Mouse (Mus musculus) heart, embryonic 11.5 days (tissue): ENCODE measurements around the gene Actb. TPM values are rescaled to one million over a fixed set of nuclear protein-coding genes. Genes with fewer than 3 reads are reported as not detected.

Source experiments
- ATAC-seq: fragments of 200-750 bp; cut with Nextera tagmentation; replicated peaks from 2 replicates; pipeline ENCODE4 v1.8.0; 2017; ENCODE audit warnings: moderate library complexity; ENCODE audit not compliant: insufficient number of reproducible peaks, low FRiP score, low TSS enrichment
- H3K27ac ChIP-seq: fragments of 300-500 bp; sonication (generic); 2 replicates; pipeline ENCODE4 v1.5.1; 2014; ENCODE audit warnings: mild to moderate bottlenecking, low read depth, low read length
- H3K27me3 ChIP-seq: fragments of 300-500 bp; sonication (generic); 2 replicates; pipeline ENCODE4 v1.6.1; 2014; ENCODE audit warnings: mild to moderate bottlenecking, low read length, mixed read lengths; ENCODE audit not compliant: control insufficient read depth, insufficient read depth
- H3K36me3 ChIP-seq: fragments of 300-500 bp; sonication (generic); 2 replicates; pipeline ENCODE4 v1.6.1; 2014; ENCODE audit warnings: mild to moderate bottlenecking, low read length, moderate library complexity, mixed read lengths; ENCODE audit not compliant: control insufficient read depth, insufficient read depth
- H3K4me1 ChIP-seq: fragments of 300-500 bp; sonication (generic); 2 replicates; pipeline ENCODE4 v1.6.1; 2014; ENCODE audit warnings: low read length; ENCODE audit not compliant: control insufficient read depth, insufficient read depth
- H3K4me2 ChIP-seq: fragments of 300-500 bp; sonication (generic); 2 replicates; pipeline ENCODE4 v1.6.1; 2014; ENCODE audit warnings: mild to moderate bottlenecking, moderate library complexity
- H3K4me3 ChIP-seq: fragments of 300-500 bp; sonication (generic); 2 replicates; pipeline ENCODE4 v1.5.1; 2014; ENCODE audit warnings: low read depth, low read length
- H3K9ac ChIP-seq: fragments of 300-500 bp; sonication (generic); 2 replicates; pipeline ENCODE4 v1.6.1; 2014; ENCODE audit warnings: mild to moderate bottlenecking, low read depth, low read length, moderate library complexity
- H3K9me3 ChIP-seq: fragments of 300-500 bp; sonication (generic); replicated peaks from 2 replicates; pipeline ENCODE4 v1.6.1; 2016; ENCODE audit warnings: low read length; ENCODE audit not compliant: control insufficient read depth
- WGBS: fragments of 180-500 bp; shearing (Covaris S2); extraction: QIAGEN DNeasy Blood & Tissue Kit; methylation state at CpG from one replicate; pipeline ENCODE4 v1.1.7; 2014; ENCODE audit not compliant: insufficient replicate concordance; 5-methylcytosine and 5-hydroxymethylcytosine counted together
- polyA plus RNA-seq: library from polyadenylated mRNA; unstranded; fragments of >200 nt; fragmentation: Nextera tagmentation; extraction: Ambion mirVana; gene quantifications from 2 replicates; pipeline ENCODE4 v1.2.1, GENCODE M21; 2014

The Actb gene
- polyA plus RNA-seq, 1 experiment from 2014 or later: 8,290 TPM

DNA sequence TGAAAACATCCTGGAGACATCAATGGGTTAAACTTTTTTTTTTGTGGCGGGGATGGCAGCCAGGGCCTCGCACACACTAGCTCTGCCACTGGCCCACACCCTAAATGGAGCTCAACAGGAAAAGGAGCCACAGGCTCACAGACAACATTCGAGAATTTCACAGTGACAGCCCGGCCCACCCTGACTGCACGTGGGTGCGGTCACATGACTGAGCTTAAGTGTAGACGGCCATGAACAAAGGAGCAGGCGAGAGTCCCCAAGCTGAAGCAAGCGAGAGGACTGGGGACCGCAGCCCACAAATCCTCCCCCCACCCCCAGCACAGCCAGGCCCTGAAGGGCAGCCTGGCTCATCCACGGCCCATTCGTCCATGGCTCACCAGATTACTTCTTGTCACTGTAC lies 34.8 kb downstream of the Actb start:
- Histone ChIP-seq H3K4me1 (no peaks in the 10 kb centered on the region), H3K9me3 (no peaks in the 10 kb centered on the region), H3K9ac (no peak overlapping the region), H3K27ac (no peak overlapping the region), H3K36me3 (peaks cover 13% of the 10 kb centered on the region), H3K4me3 (no peak overlapping the region), H3K4me2 (no peak overlapping the region), H3K27me3 (no peaks in the 10 kb centered on the region)
- 62% methylated on average over 12 of the region's 12 CpGs for WGBS
- no peak for ATAC-seq

DNA sequence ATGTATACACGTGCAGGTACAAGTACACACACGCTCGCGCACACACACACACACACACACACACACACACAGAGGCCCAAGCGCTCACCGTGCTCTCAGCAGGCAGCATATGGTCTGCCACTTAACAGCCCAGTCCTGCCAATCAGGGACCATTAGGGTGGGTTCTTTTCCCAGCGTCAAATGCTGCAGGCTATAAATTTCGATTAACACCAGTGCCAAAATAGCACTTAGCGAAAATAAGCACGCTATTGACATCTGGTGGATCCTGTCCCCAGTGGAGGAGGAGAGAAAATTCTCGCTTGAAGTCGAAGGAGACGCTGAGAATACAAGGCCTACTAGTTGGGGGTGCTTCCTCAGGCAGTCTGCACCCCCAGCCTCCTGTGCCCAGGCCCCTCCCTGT lies 37.1 kb downstream of the Actb start:
- Histone ChIP-seq H3K4me3 (no peak overlapping the region), H3K27me3 (no peaks in the 10 kb centered on the region), H3K4me1 (no peaks in the 10 kb centered on the region), H3K9me3 (no peaks in the 10 kb centered on the region), H3K4me2 (no peak overlapping the region), H3K36me3 (peaks cover 12% of the 10 kb centered on the region; the same call in 1 of the 2 replicates), H3K9ac (no peak overlapping the region), H3K27ac (no peak overlapping the region)
- WGBS: 90% methylated on average over 13 of the region's 13 CpGs
- ATAC-seq: no peak

DNA sequence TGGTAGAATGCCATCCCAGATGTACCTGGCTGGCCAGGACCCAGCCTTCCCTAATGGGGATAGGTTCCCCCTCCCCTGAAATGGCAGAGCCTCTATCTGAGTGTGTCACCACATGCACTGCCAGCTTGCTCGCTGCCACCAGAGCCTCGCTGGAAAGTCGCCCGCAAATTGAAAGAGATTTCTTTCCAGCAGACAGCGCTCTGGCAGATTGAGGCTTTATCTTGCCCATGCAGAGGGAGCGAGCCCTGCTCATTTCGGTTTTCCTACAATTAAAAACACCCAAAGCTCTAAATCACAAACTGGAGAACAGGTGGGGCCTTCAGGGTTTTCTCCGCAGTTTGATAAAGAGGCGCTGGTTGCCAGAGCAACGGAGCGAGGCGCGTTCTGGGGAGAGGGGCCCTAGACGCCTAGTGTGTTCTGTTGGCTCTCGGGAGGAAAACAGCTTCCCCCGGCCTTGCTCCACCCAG lies 48.8 kb downstream of the Actb start:
- peak overlapping the region; percentile 16; the same call in 1 of the 2 replicates for H3K4me2 ChIP-seq
- no peaks in the 10 kb centered on the region for H3K27me3 ChIP-seq
- H3K4me3 ChIP-seq: no peak overlapping the region
- peaks cover 3% of the 10 kb centered on the region; the same call in 1 of the 2 replicates for H3K9me3 ChIP-seq
- no peak overlapping the region for H3K27ac ChIP-seq
- H3K36me3 ChIP-seq: no peaks in the 10 kb centered on the region; the same call in 1 of the 2 replicates
- H3K9ac ChIP-seq: 0 out of 2 replicates have a peak overlapping the region, but pooled peaks have one; percentile 22
- ATAC-seq: no peak
- peaks cover 3% of the 10 kb centered on the region; the same call in 1 of the 2 replicates for H3K4me1 ChIP-seq
- 50% methylated on average over 16 of the region's 16 CpGs for WGBS

DNA sequence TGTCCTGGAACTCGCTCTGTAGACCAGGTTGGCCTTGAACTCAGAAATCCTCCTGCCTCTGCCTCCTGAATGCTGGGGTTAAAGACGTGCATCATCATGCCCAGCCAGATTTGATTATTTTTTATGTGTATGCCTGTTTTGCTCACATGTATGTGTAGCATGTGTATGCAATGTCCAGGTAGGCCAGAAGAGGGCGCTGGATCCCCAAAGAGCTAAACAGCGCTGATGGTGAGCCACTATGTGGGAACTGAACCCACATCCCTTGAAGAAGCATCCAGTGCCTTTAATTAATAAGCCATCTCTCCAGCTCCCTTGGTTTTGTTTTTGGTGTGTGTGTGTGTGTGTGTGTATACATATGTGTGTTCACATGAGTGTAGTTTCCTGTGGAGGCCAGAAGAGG lies 50.1 kb downstream of the Actb start:
- WGBS: 73% methylated on average over 4 of the region's 4 CpGs
- no peaks in the 10 kb centered on the region for H3K27me3 ChIP-seq
- peaks cover 3% of the 10 kb centered on the region; the same call in 1 of the 2 replicates for H3K9me3 ChIP-seq
- H3K9ac ChIP-seq: no peak overlapping the region
- ATAC-seq: no peak
- H3K4me2 ChIP-seq: no peak overlapping the region
- H3K4me1 ChIP-seq: peaks cover 3% of the 10 kb centered on the region; the same call in 1 of the 2 replicates
- H3K4me3 ChIP-seq: no peak overlapping the region
- no peak overlapping the region for H3K27ac ChIP-seq
- no peaks in the 10 kb centered on the region; the same call in 1 of the 2 replicates for H3K36me3 ChIP-seq

DNA sequence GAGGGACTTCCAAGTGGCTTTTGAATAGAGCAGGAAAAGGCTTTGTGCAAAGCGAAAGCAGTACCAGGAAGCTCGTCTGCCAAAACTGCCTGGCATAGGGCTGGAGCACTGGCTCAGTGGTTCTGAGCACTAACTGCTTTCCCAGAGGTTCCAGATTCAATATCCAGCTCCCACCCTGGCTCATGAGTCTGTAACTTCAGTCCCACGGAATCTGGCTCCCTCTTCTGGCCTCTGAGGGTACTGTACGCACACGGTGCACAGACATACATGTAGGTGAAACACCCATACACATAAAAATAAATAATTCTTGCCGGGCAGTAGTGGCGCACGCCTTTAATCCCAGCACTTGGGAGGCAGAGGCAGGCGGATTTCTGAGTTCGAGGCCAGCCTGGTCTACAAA lies 51.7 kb downstream of the Actb start:
- no peak overlapping the region for H3K4me2 ChIP-seq
- ATAC-seq: no peak
- H3K4me3 ChIP-seq: no peak overlapping the region
- peaks cover 3% of the 10 kb centered on the region; the same call in 1 of the 2 replicates for H3K4me1 ChIP-seq
- 71% methylated on average over 10 of the region's 10 CpGs for WGBS
- H3K27me3 ChIP-seq: no peaks in the 10 kb centered on the region
- H3K27ac ChIP-seq: no peak overlapping the region
- no peak overlapping the region for H3K9ac ChIP-seq
- peaks cover 3% of the 10 kb centered on the region; the same call in 1 of the 2 replicates for H3K9me3 ChIP-seq
- no peaks in the 10 kb centered on the region; the same call in 1 of the 2 replicates for H3K36me3 ChIP-seq

DNA sequence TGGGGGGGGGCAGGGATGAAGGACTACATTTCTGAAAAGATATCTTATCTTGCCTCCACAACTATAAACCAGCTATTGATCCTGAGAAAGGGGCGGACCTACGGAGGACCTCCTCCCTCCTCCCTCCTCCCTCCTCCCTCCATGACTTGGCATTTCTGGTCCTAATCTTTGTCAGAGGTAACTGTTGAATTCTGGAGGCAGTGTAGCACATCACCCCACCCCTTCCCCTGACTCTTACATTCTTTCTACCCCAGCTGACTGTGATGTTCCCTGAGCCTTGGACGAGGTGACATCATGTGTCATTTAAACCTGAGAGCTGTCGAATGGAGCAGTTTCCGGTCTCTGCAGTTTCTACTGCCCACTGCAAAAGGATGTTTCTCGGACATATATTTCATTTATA lies 53.0 kb downstream of the Actb start:
- H3K36me3 ChIP-seq: no peaks in the 10 kb centered on the region; the same call in 1 of the 2 replicates
- H3K27ac ChIP-seq: no peak overlapping the region
- H3K27me3 ChIP-seq: no peaks in the 10 kb centered on the region
- no peak for ATAC-seq
- peaks cover 3% of the 10 kb centered on the region; the same call in 1 of the 2 replicates for H3K9me3 ChIP-seq
- no peak overlapping the region for H3K4me2 ChIP-seq
- peaks cover 3% of the 10 kb centered on the region; the same call in 1 of the 2 replicates for H3K4me1 ChIP-seq
- H3K9ac ChIP-seq: no peak overlapping the region
- no peak overlapping the region for H3K4me3 ChIP-seq
- WGBS: 62% methylated on average over 6 of the region's 6 CpGs

Other genes with a start within 250 kb of the Actb start
- gene Slc29a4, start 214.2 kb downstream of the Actb start, polyA plus RNA-seq: 2.1 and 3.1 TPM in 2 replicates
- gene Tnrc18, start 89.1 kb downstream of the Actb start, polyA plus RNA-seq: 23.5 and 24.4 TPM in 2 replicates
- 7.0 and 8.0 TPM in 2 replicates for gene Fbxl18, start 11.3 kb downstream of the Actb start, polyA plus RNA-seq
- 180 and 186 TPM in 2 replicates for gene Fscn1, start 53.6 kb upstream of the Actb start, polyA plus RNA-seq
- 22.8 and 35.2 TPM in 2 replicates for gene Rnf216, start 206.2 kb upstream of the Actb start, polyA plus RNA-seq
- gene Olfr718-ps1, start 240.8 kb upstream of the Actb start, polyA plus RNA-seq: 0.06 and 0.07 TPM in 2 replicates